Mouse (Mus musculus): ENCODE results near the gene Popdc3. TPM values are rescaled to one million over a fixed set of nuclear protein-coding genes. Genes with fewer than 3 reads are reported as not detected.

Gene Popdc3
- not detected for polyA plus RNA-seq (2017; shearing (Covaris generic))

DNA sequence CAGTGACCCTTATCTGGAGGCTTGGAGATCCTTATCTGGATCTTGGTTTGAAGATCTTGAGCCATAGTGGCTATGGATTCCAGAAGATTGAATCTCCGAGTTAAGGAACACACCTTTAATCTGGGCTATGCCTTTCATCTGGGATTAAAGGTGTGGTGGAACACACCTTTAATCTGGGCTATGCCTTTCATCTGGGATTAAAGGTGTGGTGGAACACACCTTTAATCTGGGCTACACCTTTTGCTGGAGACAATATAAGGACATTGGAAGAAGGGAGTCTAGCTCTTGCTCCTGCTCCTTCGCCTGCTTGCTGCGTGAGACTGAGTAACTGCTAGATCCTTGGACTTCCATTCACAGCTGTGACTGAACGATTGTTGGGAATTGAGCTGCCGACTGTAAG lies at the start of gene Popdc3:
Gene Popdc3, plus strand, starts transcription at position 301 of the 400 bp plus-strand sequence.

DNA sequence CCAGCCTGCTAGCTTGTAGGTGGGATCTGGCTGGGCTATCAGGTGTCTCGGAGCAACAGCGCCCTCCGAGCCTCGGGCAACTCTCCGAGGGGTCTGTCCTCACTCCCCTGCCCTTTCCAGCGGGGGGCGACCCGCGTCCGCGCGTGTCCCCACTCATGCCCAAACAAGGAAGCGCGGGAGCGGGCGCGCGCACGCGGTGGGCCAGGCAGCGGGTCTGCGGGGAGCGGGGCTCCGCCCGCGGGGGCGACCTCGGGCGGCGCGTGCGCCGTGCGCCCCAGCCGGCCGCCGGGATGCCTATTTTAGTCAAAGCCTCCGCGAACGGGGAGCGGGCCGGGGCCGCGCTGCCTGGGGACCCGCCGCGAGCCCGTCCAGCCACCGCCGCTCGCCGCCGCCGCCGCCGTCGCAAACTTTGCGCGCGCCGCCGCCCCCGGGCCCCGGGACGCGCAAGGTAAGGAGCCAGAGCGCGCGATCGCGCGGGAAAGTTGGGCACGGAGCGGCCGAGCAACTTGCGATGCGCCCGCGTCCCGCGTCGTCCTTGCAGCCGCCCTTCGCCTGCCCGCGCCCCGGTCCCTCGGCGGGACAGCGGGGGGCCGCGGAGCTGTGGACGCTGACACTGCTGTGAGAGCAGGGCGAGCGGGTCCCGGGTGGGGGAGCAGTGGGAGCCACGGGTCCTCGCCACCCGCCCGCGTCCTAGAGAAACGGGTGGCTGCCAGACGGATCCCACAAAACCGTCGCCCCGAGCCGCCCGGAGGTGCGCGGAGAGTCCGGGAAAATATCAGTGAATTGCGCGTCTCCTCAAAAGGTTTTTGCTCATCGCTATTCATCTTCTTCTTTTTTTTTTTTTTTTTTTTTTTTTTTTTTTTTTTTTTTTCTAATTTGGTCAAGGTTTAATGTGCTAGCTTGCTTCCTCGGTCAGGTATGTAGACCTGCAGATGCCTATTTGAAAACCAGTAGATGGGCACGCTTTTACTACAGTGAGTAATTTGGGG lies 157.8 kb downstream of the Popdc3 start, which contains the start of gene Bves:
Gene Bves, plus strand, starts transcription at position 339 of the 989 bp plus-strand sequence.

Other genes with a start within 250 kb of the Popdc3 start
- 2.5 TPM for gene Prep, start 110.9 kb upstream of the Popdc3 start, polyA plus RNA-seq (2017; shearing (Covaris generic))
- not detected for gene Bves, start 157.7 kb downstream of the Popdc3 start, polyA plus RNA-seq (2017; shearing (Covaris generic))